8 mouse cellular contexts compared by ENCODE assay signal in the genomic region with DNA sequence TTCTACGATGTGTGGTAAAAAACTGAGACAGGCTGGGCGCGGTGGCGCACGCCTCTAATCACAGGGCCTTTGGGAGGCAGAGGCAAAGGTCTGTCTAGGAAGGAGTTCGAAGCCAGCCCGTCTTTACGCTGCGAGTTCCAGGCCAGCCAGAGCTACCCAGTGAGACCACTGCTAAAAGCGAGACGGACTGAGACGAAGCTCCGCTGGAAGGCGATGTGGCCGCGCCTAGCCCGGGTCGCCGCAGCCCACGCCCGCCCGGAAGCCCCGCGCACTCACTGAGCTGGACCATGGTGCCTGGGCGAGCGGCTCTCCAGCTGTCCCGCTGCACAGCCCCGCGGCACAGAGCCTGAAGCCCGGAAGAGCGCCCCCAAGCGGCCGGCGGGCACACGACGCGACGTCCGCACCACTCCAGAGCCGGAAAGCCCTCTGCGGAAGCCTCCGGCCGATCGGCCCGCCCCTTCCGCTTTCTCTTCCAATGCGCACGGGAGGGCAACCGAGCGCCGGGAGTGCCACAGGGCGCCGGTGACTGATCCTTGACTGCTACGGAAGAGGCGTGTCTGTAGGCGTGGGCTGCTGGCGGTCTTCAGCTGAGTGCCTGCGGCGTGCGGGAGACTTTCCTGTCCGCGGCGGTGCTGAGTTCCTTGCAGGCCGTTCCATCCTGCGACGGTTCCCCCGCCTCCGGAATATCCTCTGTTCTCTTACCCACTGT. TPM values are rescaled to one million over a fixed set of nuclear protein-coding genes. Genes with fewer than 3 reads are reported as not detected.
A peak's percentile ranks its signal among the peaks of the same experiment; 100 is the strongest.
DNase-seq lines count a peak whose midpoint lies in the region; ATAC-seq lines count a peak whose summit lies in the region.

TSS of gene Mrps16 (minus strand) at position 430 of the 709 bp plus-strand sequence.

- H3K4me1 ChIP-seq in hindbrain, embryonic 15.5 days (replicated peaks), result peaks cover 26% of the 10 kb centered on the region

- H3K4me3 ChIP-seq in hindbrain, embryonic 15.5 days, result peak within 1 kb of the TSS; percentile 56

- peak within 1 kb of the TSS; percentile 61 for H3K4me2 ChIP-seq in hindbrain, embryonic 15.5 days

- no peaks in the 10 kb centered on the region for H3K27me3 ChIP-seq in hindbrain, embryonic 15.5 days

- ATAC-seq in hindbrain, embryonic 15.5 days (ENCODE audit: low FRiP score, low read depth), result peak; percentile 97

- WGBS in hindbrain, embryonic 15.5 days, result under 1% methylated on average over 68 of the region's 68 CpGs

- H3K9ac ChIP-seq in hindbrain, embryonic 15.5 days, result peak within 1 kb of the TSS; percentile 82

- no peaks in the 10 kb centered on the region for H3K9me3 ChIP-seq in hindbrain, embryonic 15.5 days

- peak within 1 kb of the TSS; percentile 90 for H3K27ac ChIP-seq in hindbrain, embryonic 15.5 days (replicated peaks)

- H3K36me3 ChIP-seq in hindbrain, embryonic 15.5 days, result peaks cover 13% of the 10 kb centered on the region; the same call in 1 of the 2 replicates

- peak; percentile 96 for DNase-seq in T-cell, adult 2 months (ENCODE audit: low spot score)
- DNase-seq in cerebellum, postnatal 36 days, result peak; percentile 91 to 95
- peak; percentile 89 to 95 for DNase-seq in frontal cortex, postnatal 36 days (ENCODE audit: low spot score in 2 of 2)
- DNase-seq in left cerebral cortex, adult 11 months (ENCODE audit: low spot score), result peak; percentile 92
- DNase-seq in lung, postnatal 4 days, result peak; percentile 95 to 99
- peak; percentile 93 for DNase-seq in retina, postnatal 7 days (ENCODE audit: low read depth, low spot score)
- peak; percentile 82 for DNase-seq in urinary bladder, adult 2 months (ENCODE audit: low spot score)

RNA-seq across cellular contexts. Expression of gene Mrps16, which starts in this region (rescaled TPM):
- 65.4 and 67.4 TPM in 2 replicates for polyA plus RNA-seq in hindbrain, embryonic 15.5 days (2015; fragmentation: Nextera tagmentation; extraction: Ambion mirVana)
- polyA plus RNA-seq in urinary bladder, adult 2 months (2012; rRNA removed), result 41.1 and 46.9 TPM in 2 replicates

Comparison
In these comparisons a context has a peak if more than half of its experiments do, and no peak if none do; other contexts are left out.
1. Peak in every context shown above with its lines: DNase-seq, ATAC-seq, H3K4me3 ChIP-seq and H3K27ac ChIP-seq.